Mouse (Mus musculus) erythroblast, embryonic 14.5 days (primary cell): ENCODE measurements around the gene Trdn. TPM values are rescaled to one million over a fixed set of nuclear protein-coding genes. Genes with fewer than 3 reads are reported as not detected.

ENCODE experiments used
- H3K27me3 ChIP-seq: 2 replicates; pipeline ENCODE4 v1.6.1; 2012; ENCODE audit warnings: inconsistent platforms; ENCODE audit not compliant: control insufficient read depth
- H3K36me3 ChIP-seq: 2 replicates; pipeline ENCODE4 v1.6.1; 2012; ENCODE audit warnings: mild to moderate bottlenecking, inconsistent platforms; ENCODE audit not compliant: control insufficient read depth
- H3K4me1 ChIP-seq: 2 replicates; pipeline ENCODE4 v1.6.1; 2012; ENCODE audit warnings: inconsistent platforms; ENCODE audit not compliant: control insufficient read depth
- H3K4me3 ChIP-seq: replicated peaks from 2 replicates; pipeline ENCODE3; 2012; ENCODE audit warnings: moderate library complexity, mild to moderate bottlenecking, inconsistent platforms
- H3K9me3 ChIP-seq: 2 replicates; pipeline ENCODE4 v1.6.1; 2012; ENCODE audit warnings: low read length, inconsistent platforms, mixed read lengths; ENCODE audit not compliant: control insufficient read depth
- GATA1 ChIP-seq: IDR thresholded peaks from 2 replicates; pipeline ENCODE4 v1.6.1; 2012; ENCODE audit warnings: low read length, inconsistent platforms, mixed read lengths
- TAL1 ChIP-seq: IDR thresholded peaks from 3 replicates; pipeline ENCODE4 v1.6.1; 2012; ENCODE audit warnings: low read length, inconsistent platforms, mixed read lengths
- polyA plus RNA-seq: library from polyadenylated mRNA; stranded (reverse); fragments of >175 nt; gene quantifications from 2 replicates; pipeline ENCODE4 v1.2.3, GENCODE M21; 2012

Gene Trdn
- polyA plus RNA-seq, 1 experiment, result not detected

- no peaks in the 10 kb centered on the region for H3K9me3 ChIP-seq
- H3K36me3 ChIP-seq, result no peaks in the 10 kb centered on the region
- H3K27me3 ChIP-seq, result no peaks in the 10 kb centered on the region
- TF ChIP-seq TAL1 (no peak), GATA1 (no peak)
- H3K4me1 ChIP-seq, result no peaks in the 10 kb centered on the region
- no peak overlapping the region for H3K4me3 ChIP-seq
Measured at GRCm38 (mm10) chr10:33107942-33108341, 27.6 kb downstream of the Trdn start.

DNA sequence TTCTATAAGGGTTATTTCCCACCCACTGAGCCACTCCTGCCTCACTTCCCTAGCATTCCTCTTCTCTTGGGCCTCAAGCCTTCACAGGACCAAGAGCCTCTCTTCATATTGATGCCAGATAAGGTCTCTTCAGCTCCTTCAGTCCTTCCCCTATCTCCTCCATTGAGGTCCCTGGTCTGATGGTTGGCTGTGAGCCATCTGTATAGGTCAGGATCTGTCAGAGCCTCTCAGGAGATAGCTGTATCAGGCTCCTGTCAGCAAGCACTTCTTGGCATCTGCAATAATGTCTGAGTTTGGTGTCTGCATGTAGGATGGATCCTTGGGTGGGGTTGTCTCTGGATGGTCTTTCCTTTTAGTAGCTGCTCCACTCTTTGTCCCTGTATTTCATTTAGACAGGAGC lies 42.7 kb downstream of the Trdn start:
- Histone ChIP-seq H3K27me3 (no peaks in the 10 kb centered on the region), H3K36me3 (no peaks in the 10 kb centered on the region), H3K4me3 (no peak overlapping the region), H3K4me1 (no peaks in the 10 kb centered on the region), H3K9me3 (no peaks in the 10 kb centered on the region)
- TF ChIP-seq GATA1 (no peak), TAL1 (no peak)

GRCm38 (mm10) chr10:33144911-33145310 lies 64.6 kb downstream of the Trdn start:
- Histone ChIP-seq H3K27me3 (no peaks in the 10 kb centered on the region), H3K4me3 (no peak overlapping the region), H3K9me3 (no peaks in the 10 kb centered on the region), H3K4me1 (no peaks in the 10 kb centered on the region), H3K36me3 (no peaks in the 10 kb centered on the region)
- no peak for TF ChIP-seq TAL1
- TF ChIP-seq GATA1, result no peak

DNA sequence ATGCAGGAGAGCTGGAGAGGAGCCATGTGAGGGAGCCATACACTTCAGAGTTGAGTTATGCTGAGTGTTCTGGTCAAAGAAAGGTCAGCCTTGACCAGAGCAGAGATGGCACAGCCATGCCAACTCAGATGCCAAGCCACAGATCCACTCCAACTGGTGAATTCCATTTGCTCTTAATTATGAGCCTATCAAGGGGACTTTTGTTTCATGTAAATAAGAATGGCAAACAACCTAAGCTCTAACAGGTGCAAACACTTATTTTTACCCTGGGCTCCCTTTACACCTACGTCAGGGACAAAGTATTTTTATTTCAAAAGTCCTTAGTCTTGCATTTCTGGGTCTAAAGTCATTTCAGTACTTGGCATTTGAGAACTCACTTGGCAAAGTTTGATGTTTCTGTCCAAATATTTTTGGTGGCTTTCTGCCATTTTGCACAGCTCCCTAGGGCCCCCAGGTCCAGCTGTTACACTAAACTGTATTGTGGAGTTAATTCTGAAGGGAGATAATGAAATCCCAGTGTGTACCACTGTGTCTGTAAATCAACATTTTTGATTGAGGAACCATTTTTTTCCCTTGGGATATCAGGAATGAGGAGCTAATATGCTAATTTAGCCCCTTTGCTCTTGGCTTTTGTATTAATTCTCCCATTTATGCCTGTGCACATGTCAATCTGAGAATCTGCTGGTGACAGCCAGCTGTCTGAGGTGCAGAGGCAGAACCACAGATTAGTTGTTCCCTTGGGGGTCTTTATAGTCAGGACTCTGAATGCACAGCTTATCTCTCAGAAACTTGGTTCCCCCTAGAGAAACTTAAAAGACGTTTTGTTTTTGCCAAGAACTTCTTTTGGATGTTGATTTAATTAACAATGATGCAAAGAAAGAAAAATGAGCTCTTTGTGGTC lies 99.6 kb downstream of the Trdn start:
- H3K4me3 ChIP-seq, result no peak overlapping the region
- no peaks in the 10 kb centered on the region; the same call in 1 of the 2 replicates for H3K9me3 ChIP-seq

GRCm38 (mm10) chr10:33189031-33189430 lies 108.7 kb downstream of the Trdn start:
- Histone ChIP-seq H3K36me3 (no peaks in the 10 kb centered on the region), H3K9me3 (0 out of 2 replicates have a peak, but pooled peaks cover 2% of the 10 kb centered on the region), H3K4me1 (no peaks in the 10 kb centered on the region), H3K4me3 (no peak overlapping the region), H3K27me3 (no peaks in the 10 kb centered on the region)
- no peak for TF ChIP-seq TAL1
- TF ChIP-seq GATA1, result no peak

More for the DNA sequence above, 99.6 kb downstream of the Trdn start:
- Histone ChIP-seq H3K4me1 (no peaks in the 10 kb centered on the region), H3K27me3 (no peaks in the 10 kb centered on the region), H3K36me3 (no peaks in the 10 kb centered on the region)
- TF ChIP-seq TAL1, result no peak
- no peak for TF ChIP-seq GATA1

GRCm38 (mm10) chr10:33195919-33196318 lies 115.6 kb downstream of the Trdn start:
- no peaks in the 10 kb centered on the region for H3K9me3 ChIP-seq
- H3K4me3 ChIP-seq, result no peak overlapping the region
- no peaks in the 10 kb centered on the region for H3K36me3 ChIP-seq
- TF ChIP-seq GATA1, result no peak
- TF ChIP-seq TAL1, result no peak
- no peaks in the 10 kb centered on the region for H3K27me3 ChIP-seq
- H3K4me1 ChIP-seq, result no peaks in the 10 kb centered on the region

- TF ChIP-seq GATA1 (no peak), TAL1 (no peak)
- no peaks in the 10 kb centered on the region for H3K4me1 ChIP-seq
- no peaks in the 10 kb centered on the region for H3K9me3 ChIP-seq
- H3K27me3 ChIP-seq, result no peaks in the 10 kb centered on the region
- no peaks in the 10 kb centered on the region for H3K36me3 ChIP-seq
- no peak overlapping the region for H3K4me3 ChIP-seq
Measured at GRCm38 (mm10) chr10:33198257-33198656, 117.9 kb downstream of the Trdn start.

- no peaks in the 10 kb centered on the region for H3K36me3 ChIP-seq
- no peaks in the 10 kb centered on the region for H3K27me3 ChIP-seq
- H3K4me3 ChIP-seq, result no peak overlapping the region
- no peaks in the 10 kb centered on the region for H3K9me3 ChIP-seq
- TF ChIP-seq GATA1, result no peak
- no peak for TF ChIP-seq TAL1
- H3K4me1 ChIP-seq, result no peaks in the 10 kb centered on the region
Measured at GRCm38 (mm10) chr10:33210411-33210810, 130.1 kb downstream of the Trdn start.

- TF ChIP-seq GATA1 (no peak), TAL1 (no peak)
- H3K9me3 ChIP-seq, result no peaks in the 10 kb centered on the region
Measured at GRCm38 (mm10) chr10:33253911-33254310, 173.6 kb downstream of the Trdn start.

More at GRCm38 (mm10) chr10:33253911-33254310, 173.6 kb downstream of the Trdn start:
- no peaks in the 10 kb centered on the region for H3K27me3 ChIP-seq
- no peaks in the 10 kb centered on the region for H3K4me1 ChIP-seq
- no peak overlapping the region for H3K4me3 ChIP-seq
- no peaks in the 10 kb centered on the region for H3K36me3 ChIP-seq
